Mouse (Mus musculus) lung, embryonic 14.5 days (tissue): ENCODE results near the gene Mapk8ip1. TPM values are rescaled to one million over a fixed set of nuclear protein-coding genes. Genes with fewer than 3 reads are reported as not detected.

Source experiments
- ATAC-seq: fragments of 200-750 bp; cut with Nextera tagmentation; 2 replicates; pipeline ENCODE4 v1.8.0; 2017; ENCODE audit warnings: mild to moderate bottlenecking, moderate TSS enrichment, moderate library complexity; ENCODE audit not compliant: insufficient read depth
- DNase-seq: peaks from one replicate; pipeline ENCODE4 v3.0.0-alpha.2; 2015
- H3K27ac ChIP-seq: fragments of 300-500 bp; sonication (generic); 2 replicates; pipeline ENCODE4 v1.5.1; 2014; ENCODE audit warnings: low read depth, mild to moderate bottlenecking, moderate library complexity
- H3K27me3 ChIP-seq: fragments of 300-500 bp; sonication (generic); 2 replicates; pipeline ENCODE4 v1.6.1; 2014; ENCODE audit warnings: low read length, control low read depth; ENCODE audit not compliant: insufficient read depth
- H3K36me3 ChIP-seq: fragments of 300-500 bp; sonication (generic); 2 replicates; pipeline ENCODE4 v1.6.1; 2014; ENCODE audit warnings: control low read depth; ENCODE audit not compliant: insufficient read depth
- H3K4me1 ChIP-seq: fragments of 300-500 bp; sonication (generic); 2 replicates; pipeline ENCODE4 v1.6.1; 2014; ENCODE audit warnings: antibody characterized with exemption, control low read depth; ENCODE audit not compliant: insufficient read depth
- H3K4me2 ChIP-seq: fragments of 300-500 bp; sonication (generic); 2 replicates; pipeline ENCODE4 v1.6.1; 2014; ENCODE audit warnings: mild to moderate bottlenecking
- H3K4me3 ChIP-seq: fragments of 300-500 bp; sonication (generic); 2 replicates; pipeline ENCODE4 v1.5.1; 2014; ENCODE audit warnings: low read depth, low read length
- H3K9ac ChIP-seq: fragments of 300-500 bp; sonication (generic); 2 replicates; pipeline ENCODE4 v1.6.1; 2014
- H3K9me3 ChIP-seq: fragments of 300-500 bp; sonication (generic); 2 replicates; pipeline ENCODE4 v1.6.1; 2016; ENCODE audit warnings: low read depth, low read length, control low read depth
- CTCF ChIP-seq: IDR thresholded peaks from 2 replicates; pipeline ENCODE4 v1.5.1; 2016; ENCODE audit warnings: antibody characterized with exemption, low read depth
- WGBS: fragments of 180-500 bp; shearing (Covaris S2); extraction: QIAGEN DNeasy Blood & Tissue Kit; methylation state at CpG from one replicate; pipeline ENCODE4 v1.1.7; 2014; 5-methylcytosine and 5-hydroxymethylcytosine counted together
- polyA plus RNA-seq: library from polyadenylated mRNA; unstranded; fragments of >200 nt; fragmentation: Nextera tagmentation; extraction: Ambion mirVana; gene quantifications from 2 replicates; pipeline ENCODE4 v1.2.1, GENCODE M21; 2014

Gene Mapk8ip1
- polyA plus RNA-seq, 1 experiment from 2014 or later, result 6.2 TPM

DNA sequence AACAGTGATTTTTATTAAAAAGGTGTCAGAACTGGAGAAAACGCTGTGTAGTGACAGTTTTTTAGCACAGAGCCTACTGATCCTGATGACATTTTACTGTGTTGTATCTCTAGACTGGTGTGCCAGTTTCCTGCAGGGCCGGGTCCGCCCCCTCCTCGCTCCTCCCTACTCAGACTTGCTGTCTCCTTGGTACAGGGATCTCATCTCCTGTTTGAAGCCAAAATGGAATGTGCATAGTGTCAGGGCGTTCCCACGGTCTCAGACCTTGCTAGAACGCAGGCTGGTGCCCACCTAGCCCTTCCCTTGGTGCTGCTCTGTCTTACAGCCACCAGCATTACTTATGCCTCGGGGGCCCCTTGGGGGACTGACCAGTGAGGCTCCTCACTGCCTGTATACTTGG is 39.3 kb downstream of the Mapk8ip1 start:
- no peak overlapping the region for H3K27ac ChIP-seq
- H3K9me3 ChIP-seq, result no peaks in the 10 kb centered on the region
- H3K36me3 ChIP-seq, result peaks cover 71% of the 10 kb centered on the region
- no peak overlapping the region for H3K9ac ChIP-seq
- 78% methylated on average over 8 of the region's 8 CpGs for WGBS
- H3K4me2 ChIP-seq, result no peak overlapping the region
- ATAC-seq, result no peak
- TF ChIP-seq CTCF, result no peak
- H3K27me3 ChIP-seq, result no peaks in the 10 kb centered on the region
- H3K4me3 ChIP-seq, result no peak overlapping the region
- no peak for DNase-seq
- no peaks in the 10 kb centered on the region for H3K4me1 ChIP-seq

DNA sequence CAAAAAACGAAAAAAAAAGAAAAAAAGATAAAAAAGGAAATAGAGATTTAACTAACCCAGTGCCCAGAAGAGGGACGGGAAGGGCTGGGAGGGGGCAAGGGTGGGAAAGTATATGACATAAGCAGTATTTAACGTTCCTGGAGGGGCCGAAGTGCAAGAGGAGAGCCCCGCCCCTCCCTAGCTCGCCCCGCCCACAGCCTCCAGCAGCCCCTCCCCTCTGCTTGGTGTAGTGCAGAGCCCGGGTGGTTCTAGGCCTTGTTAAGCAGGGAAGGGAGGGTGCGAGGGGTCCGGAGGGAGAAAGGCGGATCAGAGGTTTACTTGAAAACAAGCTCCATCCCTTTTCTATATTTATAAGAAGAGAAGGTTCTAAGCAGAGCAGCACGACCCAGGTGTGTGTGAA is 40.2 kb downstream of the Mapk8ip1 start:
- no peak for DNase-seq
- Histone ChIP-seq H3K4me3 (no peak overlapping the region), H3K9ac (no peak overlapping the region), H3K27ac (no peak overlapping the region), H3K9me3 (no peaks in the 10 kb centered on the region), H3K27me3 (no peaks in the 10 kb centered on the region), H3K4me2 (no peak overlapping the region), H3K4me1 (no peaks in the 10 kb centered on the region), H3K36me3 (peaks cover 76% of the 10 kb centered on the region)
- no peak for TF ChIP-seq CTCF
- ATAC-seq, result no peak
- 21% methylated on average over 12 of the region's 12 CpGs for WGBS

DNA sequence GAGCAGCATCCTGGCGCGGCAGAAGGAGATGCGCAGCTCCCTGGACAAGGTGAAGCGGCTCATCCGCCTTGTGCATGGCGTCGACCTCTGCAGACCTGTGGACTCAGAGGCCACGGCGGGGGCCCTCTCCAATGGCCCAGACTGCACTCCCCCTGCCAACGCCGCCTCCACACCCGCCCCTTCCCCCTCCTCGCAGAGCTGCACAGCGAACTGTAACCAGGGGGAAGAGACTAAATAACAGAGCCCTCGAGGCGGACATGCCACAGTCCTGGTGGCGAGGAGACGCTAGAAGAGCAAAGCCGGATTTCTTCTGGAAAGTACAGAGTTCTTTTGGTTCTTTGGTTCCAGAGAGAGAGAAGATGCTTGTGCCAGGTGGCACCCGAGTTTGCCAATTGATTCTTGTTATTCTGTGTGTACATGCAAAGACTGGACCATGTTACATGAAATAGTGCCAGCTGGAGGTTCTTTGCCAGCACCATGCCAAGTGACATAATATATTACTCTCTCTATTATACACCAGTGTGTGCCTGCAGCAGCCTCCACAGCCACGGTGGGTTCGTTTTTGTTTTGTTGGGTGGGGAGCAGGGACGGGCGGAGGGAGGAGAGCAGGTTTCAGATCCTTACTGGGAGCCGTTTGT is 40.8 kb downstream of the Mapk8ip1 start:
- H3K9me3 ChIP-seq, result no peaks in the 10 kb centered on the region
- no peak overlapping the region for H3K4me3 ChIP-seq
- H3K4me2 ChIP-seq, result no peak overlapping the region
- DNase-seq, result no peak
- WGBS, result 71% methylated on average over 25 of the region's 25 CpGs
- TF ChIP-seq CTCF, result no peak
- no peaks in the 10 kb centered on the region for H3K4me1 ChIP-seq
- no peak overlapping the region for H3K27ac ChIP-seq
- H3K27me3 ChIP-seq, result no peaks in the 10 kb centered on the region
- ATAC-seq, result no peak
- H3K36me3 ChIP-seq, result peaks cover 79% of the 10 kb centered on the region
- H3K9ac ChIP-seq, result no peak overlapping the region

DNA sequence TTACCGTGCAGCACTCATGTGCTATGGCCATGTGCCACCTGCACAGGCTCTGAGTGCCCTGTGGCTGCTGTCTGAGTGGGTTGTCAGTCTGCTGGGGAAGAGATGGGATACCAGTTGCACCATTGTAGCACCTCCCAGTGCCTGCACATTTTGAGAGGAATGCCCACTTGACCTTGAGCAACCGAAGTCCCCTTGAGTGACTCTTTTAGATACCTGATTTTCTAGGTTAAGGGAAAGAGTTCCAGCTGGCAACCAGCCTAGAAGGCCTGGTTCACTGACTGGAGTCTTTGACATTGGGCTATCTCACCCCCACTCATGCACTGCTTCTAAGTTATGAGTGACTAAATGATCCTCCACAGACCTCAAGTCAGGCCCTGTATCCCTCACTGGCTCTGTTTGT is 41.8 kb downstream of the Mapk8ip1 start:
- H3K4me1 ChIP-seq, result no peaks in the 10 kb centered on the region
- TF ChIP-seq CTCF, result no peak
- 85% methylated on average over 2 of the region's 2 CpGs for WGBS
- no peak overlapping the region for H3K4me2 ChIP-seq
- no peaks in the 10 kb centered on the region for H3K9me3 ChIP-seq
- peaks cover 78% of the 10 kb centered on the region for H3K36me3 ChIP-seq
- H3K4me3 ChIP-seq, result no peak overlapping the region
- no peak overlapping the region for H3K9ac ChIP-seq
- ATAC-seq (no peak), DNase-seq (no peak)
- no peaks in the 10 kb centered on the region for H3K27me3 ChIP-seq
- no peak overlapping the region for H3K27ac ChIP-seq

DNA sequence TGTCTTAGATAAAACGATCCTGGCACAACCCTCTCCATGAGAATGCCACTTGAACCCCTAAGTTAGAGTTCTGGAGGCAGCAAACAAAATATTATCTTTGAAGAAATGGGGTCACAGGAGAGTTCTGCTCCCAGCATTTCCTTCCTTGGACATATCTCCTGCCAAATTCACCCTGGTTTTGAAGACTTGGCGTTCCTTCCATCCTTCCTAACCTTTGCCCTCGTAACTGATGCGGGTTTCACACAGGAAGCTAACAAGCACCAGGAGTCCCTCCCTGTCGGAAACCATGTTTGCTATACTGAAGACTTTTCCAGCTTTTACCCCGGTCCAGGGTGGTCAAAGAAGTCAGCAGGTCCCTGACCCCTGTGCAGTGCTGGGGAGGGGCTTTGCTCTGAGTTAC is 46.8 kb downstream of the Mapk8ip1 start:
- no peak overlapping the region for H3K27ac ChIP-seq
- WGBS, result 47% methylated on average over 6 of the region's 6 CpGs
- no peaks in the 10 kb centered on the region for H3K27me3 ChIP-seq
- DNase-seq, result no peak
- no peak overlapping the region for H3K9ac ChIP-seq
- no peak overlapping the region for H3K4me2 ChIP-seq
- no peak for TF ChIP-seq CTCF
- no peaks in the 10 kb centered on the region for H3K9me3 ChIP-seq
- ATAC-seq, result no peak
- H3K36me3 ChIP-seq, result peaks cover 71% of the 10 kb centered on the region
- no peak overlapping the region for H3K4me3 ChIP-seq
- H3K4me1 ChIP-seq, result no peaks in the 10 kb centered on the region

DNA sequence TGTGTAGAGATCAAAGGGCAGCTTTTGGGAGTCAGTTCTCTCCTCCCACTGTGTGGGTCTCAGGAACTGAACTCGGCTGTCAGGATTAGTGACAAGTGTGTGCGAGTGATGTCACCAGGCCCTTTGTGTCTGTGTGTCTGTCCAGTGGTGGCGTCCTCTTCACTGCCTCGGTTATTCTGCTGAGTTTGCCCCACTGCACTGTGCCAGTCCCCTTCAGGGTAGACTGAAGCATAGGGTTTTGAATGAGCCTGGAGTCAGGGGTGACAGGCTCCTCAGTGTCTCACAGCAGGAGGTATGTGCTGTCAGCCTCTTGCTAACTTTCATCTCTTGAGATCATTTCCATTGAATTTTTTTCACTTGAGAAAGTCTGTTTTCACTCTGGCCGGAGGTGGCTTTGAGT is 47.7 kb downstream of the Mapk8ip1 start:
- H3K36me3 ChIP-seq, result peaks cover 71% of the 10 kb centered on the region
- no peak overlapping the region for H3K27ac ChIP-seq
- WGBS, result 71% methylated on average over 5 of the region's 5 CpGs
- no peaks in the 10 kb centered on the region for H3K4me1 ChIP-seq
- H3K9ac ChIP-seq, result no peak overlapping the region
- no peaks in the 10 kb centered on the region for H3K27me3 ChIP-seq
- TF ChIP-seq CTCF, result no peak
- DNase-seq (no peak), ATAC-seq (no peak)
- no peak overlapping the region for H3K4me3 ChIP-seq
- no peaks in the 10 kb centered on the region for H3K9me3 ChIP-seq
- H3K4me2 ChIP-seq, result no peak overlapping the region

DNA sequence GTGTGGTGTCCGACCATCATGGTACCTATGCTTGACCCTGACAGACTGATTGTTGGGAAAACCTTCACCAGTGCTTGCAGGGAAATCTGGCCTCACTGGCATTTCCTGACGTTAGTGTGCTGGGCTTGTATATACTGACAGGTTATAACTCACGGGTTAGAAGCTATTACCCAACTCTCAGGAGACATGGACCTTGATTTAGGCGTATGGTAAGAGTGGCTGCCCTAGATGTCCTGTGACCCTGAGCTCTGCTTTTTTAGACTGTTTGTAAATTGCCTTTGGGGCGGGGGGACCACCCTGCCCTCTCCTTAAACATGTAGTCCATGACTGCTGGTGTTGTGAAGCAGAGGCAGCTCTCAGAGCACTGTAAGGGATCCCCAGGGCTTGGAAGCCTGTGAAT is 50.4 kb downstream of the Mapk8ip1 start:
- no peaks in the 10 kb centered on the region for H3K9me3 ChIP-seq
- no peak overlapping the region for H3K27ac ChIP-seq
- ATAC-seq (no peak), DNase-seq (no peak)
- H3K9ac ChIP-seq, result no peak overlapping the region
- WGBS, result 56% methylated on average over 5 of the region's 5 CpGs
- no peaks in the 10 kb centered on the region for H3K4me1 ChIP-seq
- H3K36me3 ChIP-seq, result peaks cover 55% of the 10 kb centered on the region
- TF ChIP-seq CTCF, result no peak
- no peak overlapping the region for H3K4me3 ChIP-seq
- no peak overlapping the region for H3K4me2 ChIP-seq
- H3K27me3 ChIP-seq, result no peaks in the 10 kb centered on the region
